Mouse (Mus musculus) frontal cortex, postnatal 36 days (tissue): ENCODE results near the gene Cfap54.
A peak's percentile ranks its signal among the peaks of the same experiment; 100 is the strongest.

Experiments used
- DNase-seq, 2 experiments: peaks; one replicate each; pipeline ENCODE4 v3.0.0; 2022; ENCODE audit warnings: low spot score in 2 of 2

Gene Cfap54

GRCm38 (mm10) chr10:92937741-92938285 lies 143.6 kb downstream of the Cfap54 start:
- DNase-seq, result no peak

DNA sequence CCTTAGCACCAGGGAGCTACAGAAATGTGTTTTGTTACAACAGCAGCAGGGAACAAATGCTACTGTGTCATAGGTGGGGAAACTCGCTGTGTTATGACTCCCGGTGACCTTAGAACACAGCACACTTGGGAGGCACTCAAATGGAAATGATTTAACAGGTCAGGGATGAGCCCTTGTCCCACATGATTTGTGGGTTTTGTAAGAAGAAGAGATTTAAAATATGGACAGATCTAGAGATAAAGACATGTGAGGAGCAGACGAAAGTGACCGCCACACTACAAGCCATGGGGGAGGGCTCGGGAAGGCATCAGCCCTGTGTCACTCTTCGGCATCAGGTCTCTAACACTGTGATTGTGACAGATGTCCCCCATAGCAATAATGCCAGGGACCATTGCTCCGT lies 144.3 kb downstream of the Cfap54 start:
- no peak for DNase-seq

DNA sequence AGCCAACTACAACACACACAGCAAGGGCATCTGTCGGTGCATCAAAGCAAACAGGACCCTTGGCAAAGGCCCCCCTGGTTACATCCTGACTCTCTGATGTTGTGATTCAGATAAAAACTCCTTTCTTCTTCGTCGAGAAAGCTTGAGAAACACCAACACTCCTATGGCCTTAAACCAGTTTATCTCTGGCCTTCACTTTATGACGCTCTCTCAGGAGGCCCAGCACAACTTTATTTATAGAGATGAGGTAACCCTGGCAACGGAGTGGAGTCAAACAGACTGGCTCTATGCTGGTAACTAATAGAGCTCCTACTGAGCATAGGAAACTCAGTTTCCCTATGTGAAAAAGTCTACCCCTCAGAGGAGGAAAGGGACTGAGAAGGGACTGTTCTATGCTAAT lies 146.9 kb downstream of the Cfap54 start:
- peak in 1 of 2 experiments; percentile 6 for DNase-seq

GRCm38 (mm10) chr10:92933616-92934015 lies 147.8 kb downstream of the Cfap54 start:
- no peak for DNase-seq

GRCm38 (mm10) chr10:92932464-92932863 lies 149.0 kb downstream of the Cfap54 start:
- peak in 1 of 2 experiments; percentile 29 for DNase-seq

GRCm38 (mm10) chr10:92930036-92930435 lies 151.4 kb downstream of the Cfap54 start:
- DNase-seq, result no peak

- no peak for DNase-seq
These were observed 153.2 kb downstream of the Cfap54 start for GRCm38 (mm10) chr10:92928256-92928655.

DNA sequence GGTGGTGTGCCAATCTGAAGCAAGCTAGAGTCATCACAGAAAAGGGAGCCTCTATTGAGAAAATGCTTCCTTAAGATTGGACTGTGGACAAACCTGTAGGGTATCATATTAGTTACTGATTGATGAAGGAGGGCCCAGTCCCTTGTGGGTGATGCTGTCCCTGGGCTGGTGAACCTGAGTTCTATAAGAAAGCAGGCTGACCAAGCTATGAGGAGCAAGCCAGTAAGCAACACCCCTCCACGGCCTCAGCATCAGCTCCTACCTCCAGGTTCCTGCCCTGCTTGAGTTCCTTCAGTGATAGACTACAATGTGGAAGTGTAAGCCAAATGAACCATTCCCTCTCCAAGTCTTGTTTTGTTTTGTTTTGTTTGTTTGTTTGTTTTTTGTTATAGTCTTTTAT lies 162.9 kb downstream of the Cfap54 start:
- DNase-seq, result no peak

- no peak for DNase-seq
These were observed 174.2 kb downstream of the Cfap54 start for GRCm38 (mm10) chr10:92907246-92907645.

- no peak for DNase-seq
These were observed 193.0 kb downstream of the Cfap54 start for GRCm38 (mm10) chr10:92888466-92888865.

DNA sequence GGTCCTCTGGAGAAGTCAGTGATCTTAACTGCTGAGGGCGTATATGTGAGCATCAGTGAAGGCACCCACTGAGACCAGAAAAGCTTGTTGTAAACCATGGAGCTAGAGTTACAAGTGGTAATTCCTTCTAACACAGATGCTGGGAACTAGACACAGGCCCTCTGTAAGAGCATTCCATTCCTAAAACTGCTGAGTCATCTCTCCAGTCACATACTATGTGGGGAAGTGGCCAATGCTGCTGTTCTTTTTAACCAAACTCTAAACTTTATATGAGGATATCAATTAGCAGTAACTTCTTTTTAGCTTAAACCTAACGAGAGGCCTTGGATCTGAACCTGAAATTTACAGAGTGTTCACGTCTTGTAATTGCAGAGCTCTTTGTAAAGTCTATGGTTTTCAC lies 203.4 kb downstream of the Cfap54 start:
- no peak for DNase-seq

DNA sequence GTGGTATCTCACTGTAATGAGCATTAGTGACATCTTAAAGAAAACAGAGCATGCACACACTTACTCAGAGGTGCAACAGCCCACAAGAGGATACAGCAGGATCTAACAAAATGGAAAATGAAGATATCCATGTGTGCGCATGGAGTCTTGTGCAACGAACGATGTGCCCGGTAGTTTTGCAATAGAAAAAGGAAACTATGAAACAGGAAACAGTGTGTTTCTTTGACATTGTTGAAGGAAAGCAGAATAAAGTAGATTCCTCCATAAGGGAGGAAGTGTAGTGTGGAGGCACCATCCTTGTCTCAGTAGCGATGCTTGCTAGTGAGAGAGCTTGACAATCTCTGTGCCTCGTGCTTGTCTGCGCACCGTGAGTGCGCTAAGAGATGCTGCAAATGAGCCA lies 240.4 kb downstream of the Cfap54 start:
- no peak for DNase-seq

GRCm38 (mm10) chr10:92837572-92837971 lies 243.8 kb downstream of the Cfap54 start:
- peak in 1 of 2 experiments; percentile 3 for DNase-seq

GRCm38 (mm10) chr10:92837045-92837444 lies 244.4 kb downstream of the Cfap54 start:
- DNase-seq, result no peak

DNA sequence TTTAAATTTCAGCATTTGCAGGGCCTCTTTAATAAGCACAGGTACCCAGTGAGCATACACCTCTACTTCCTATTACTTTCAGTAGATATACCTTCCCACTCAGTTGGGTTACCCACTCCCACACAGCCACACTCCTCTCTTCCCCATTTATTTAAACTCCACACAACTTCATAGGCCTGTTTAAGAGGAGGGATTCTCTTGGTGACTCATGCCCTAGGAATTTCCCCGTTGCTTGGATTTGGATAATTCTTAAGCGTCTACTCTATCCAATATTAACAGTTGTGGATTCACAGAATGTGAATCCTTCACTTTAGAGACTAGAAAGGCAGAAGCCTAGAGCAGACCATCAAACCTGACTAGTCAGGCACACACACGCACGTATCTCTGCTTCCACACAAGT lies 259.9 kb downstream of the Cfap54 start:
- no peak for DNase-seq

GRCm38 (mm10) chr10:92818190-92818589 lies 263.2 kb downstream of the Cfap54 start:
- no peak for DNase-seq

DNA sequence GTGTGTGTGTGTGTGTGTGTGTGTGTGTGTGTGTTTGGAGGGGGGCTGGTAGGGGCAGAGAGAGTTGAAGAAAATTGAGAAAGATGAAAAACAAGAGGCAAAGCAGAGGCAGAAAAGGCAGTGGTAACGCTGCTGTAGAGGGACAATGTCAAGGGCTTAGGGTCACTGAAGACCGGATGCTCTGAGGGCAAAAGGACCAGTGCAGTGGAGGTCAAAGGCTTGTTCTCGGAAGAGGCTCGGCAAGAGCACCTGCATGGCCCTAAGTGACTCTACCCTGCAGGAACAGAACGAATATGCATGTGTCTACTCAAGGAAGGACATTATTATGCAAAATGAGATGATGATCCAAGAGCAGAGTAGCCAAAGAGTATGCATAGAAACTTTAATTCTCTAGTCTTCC lies 264.5 kb downstream of the Cfap54 start:
- no peak for DNase-seq

DNA sequence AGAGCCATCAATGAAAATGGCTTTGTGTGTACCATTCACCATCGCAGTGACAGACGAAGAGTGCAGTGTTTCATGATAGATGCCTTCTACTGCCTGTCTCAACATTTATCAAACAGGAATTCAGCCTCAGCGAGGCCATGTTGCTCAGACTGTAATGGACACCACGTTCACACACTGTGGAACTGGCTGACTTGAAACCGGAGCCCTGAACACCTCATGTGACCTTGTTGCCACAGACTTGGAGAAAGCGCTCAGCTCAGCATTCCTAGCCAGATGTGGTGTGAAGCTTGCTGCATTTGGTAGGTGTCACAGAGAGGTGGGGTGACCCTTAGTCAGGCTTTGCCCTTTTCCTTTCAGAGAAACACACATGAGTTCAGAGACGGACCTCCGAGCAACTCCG lies 270.5 kb downstream of the Cfap54 start:
- DNase-seq, result no peak

DNA sequence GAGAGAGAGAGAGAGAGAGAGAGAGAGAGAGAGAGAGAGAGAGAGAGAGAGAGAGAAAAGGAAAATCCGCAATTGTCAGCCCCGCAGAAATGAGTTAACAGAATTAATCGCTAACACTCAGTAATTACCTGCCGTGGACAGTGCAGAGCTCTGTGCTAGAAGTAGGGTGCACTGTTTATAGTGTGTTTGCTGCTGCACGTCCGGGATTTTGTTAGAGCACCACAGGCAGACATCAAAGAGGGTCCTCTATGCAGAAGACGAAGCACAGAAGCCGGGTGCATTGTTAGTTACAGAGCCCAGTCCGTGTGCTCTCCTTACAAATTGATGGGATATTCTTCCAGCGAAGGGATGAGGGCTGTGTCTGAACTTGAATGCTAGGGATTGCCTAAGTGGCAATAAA lies 289.5 kb downstream of the Cfap54 start:
- no peak for DNase-seq

- no peak for DNase-seq
These were observed 289.9 kb downstream of the Cfap54 start for GRCm38 (mm10) chr10:92791531-92791900.

- DNase-seq, result no peak
These were observed 290.4 kb downstream of the Cfap54 start for GRCm38 (mm10) chr10:92790893-92791530.

DNA sequence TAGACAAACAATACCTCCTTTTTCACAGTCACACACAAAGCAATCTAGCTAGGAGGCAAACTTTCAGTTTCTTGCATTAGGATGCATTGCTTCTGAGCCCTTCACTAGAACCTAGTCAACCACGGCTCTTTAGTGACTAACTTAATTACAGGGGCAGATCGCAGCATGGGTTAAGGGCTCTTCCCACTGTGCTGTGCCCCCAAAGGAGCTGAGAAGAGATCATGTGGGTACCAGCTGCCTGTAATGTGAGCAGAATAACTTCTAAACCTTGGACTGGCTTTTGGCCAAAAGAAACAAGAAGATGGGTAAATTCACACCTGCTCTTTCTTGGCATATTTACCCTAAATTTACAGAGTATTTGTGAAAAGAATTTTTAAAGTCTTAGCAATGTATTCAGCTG lies 291.2 kb downstream of the Cfap54 start:
- DNase-seq, result no peak

DNA sequence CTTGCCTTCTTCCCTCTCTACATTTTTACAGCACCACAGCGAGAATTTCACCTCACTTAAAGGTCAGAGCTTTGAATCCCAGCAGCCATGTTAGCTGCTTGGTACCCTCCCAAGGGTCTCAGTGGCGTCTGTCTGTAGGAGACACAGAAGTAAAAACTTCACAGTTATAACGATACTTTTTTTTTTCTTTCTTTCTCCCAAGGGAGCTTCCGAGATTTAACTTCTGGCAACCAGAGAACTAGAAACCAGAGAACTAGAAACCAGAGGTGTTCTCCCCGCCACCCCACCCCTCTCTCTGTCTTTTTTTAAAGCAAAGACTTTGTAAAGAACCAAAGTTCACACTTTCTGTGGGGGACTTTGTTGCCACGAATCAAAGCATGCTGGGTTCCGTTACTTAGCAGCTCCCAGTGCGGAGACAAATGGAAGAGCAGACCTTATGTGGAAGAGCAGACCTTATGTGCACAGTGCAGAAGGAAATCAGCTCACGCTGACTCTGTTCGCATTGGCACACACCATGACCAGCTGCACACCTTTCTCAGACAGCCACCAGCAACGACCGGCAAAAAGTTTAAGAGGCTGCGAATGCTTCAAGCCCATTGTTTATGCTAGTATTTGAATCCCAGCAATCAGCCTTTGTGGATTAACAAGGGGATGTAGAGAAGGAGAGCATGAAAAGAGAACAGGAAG lies 292.9 kb downstream of the Cfap54 start:
- no peak for DNase-seq
